Mouse (Mus musculus) heart, embryonic 11.5 days (tissue): ENCODE data around the gene Atox1. TPM values are rescaled to one million over a fixed set of nuclear protein-coding genes. Genes with fewer than 3 reads are reported as not detected.

Experiments used
- ATAC-seq: fragments of 200-750 bp; cut with Nextera tagmentation; replicated peaks from 2 replicates; pipeline ENCODE4 v1.8.0; 2017; ENCODE audit warnings: moderate library complexity; ENCODE audit not compliant: insufficient number of reproducible peaks, low FRiP score, low TSS enrichment
- H3K27ac ChIP-seq: fragments of 300-500 bp; sonication (generic); 2 replicates; pipeline ENCODE4 v1.5.1; 2014; ENCODE audit warnings: mild to moderate bottlenecking, low read depth, low read length
- H3K27me3 ChIP-seq: fragments of 300-500 bp; sonication (generic); 2 replicates; pipeline ENCODE4 v1.6.1; 2014; ENCODE audit warnings: mild to moderate bottlenecking, low read length, mixed read lengths; ENCODE audit not compliant: control insufficient read depth, insufficient read depth
- H3K36me3 ChIP-seq: fragments of 300-500 bp; sonication (generic); 2 replicates; pipeline ENCODE4 v1.6.1; 2014; ENCODE audit warnings: mild to moderate bottlenecking, low read length, moderate library complexity, mixed read lengths; ENCODE audit not compliant: control insufficient read depth, insufficient read depth
- H3K4me1 ChIP-seq: fragments of 300-500 bp; sonication (generic); 2 replicates; pipeline ENCODE4 v1.6.1; 2014; ENCODE audit warnings: low read length; ENCODE audit not compliant: control insufficient read depth, insufficient read depth
- H3K4me2 ChIP-seq: fragments of 300-500 bp; sonication (generic); 2 replicates; pipeline ENCODE4 v1.6.1; 2014; ENCODE audit warnings: mild to moderate bottlenecking, moderate library complexity
- H3K4me3 ChIP-seq: fragments of 300-500 bp; sonication (generic); 2 replicates; pipeline ENCODE4 v1.5.1; 2014; ENCODE audit warnings: low read depth, low read length
- H3K9ac ChIP-seq: fragments of 300-500 bp; sonication (generic); 2 replicates; pipeline ENCODE4 v1.6.1; 2014; ENCODE audit warnings: mild to moderate bottlenecking, low read depth, low read length, moderate library complexity
- H3K9me3 ChIP-seq: fragments of 300-500 bp; sonication (generic); replicated peaks from 2 replicates; pipeline ENCODE4 v1.6.1; 2016; ENCODE audit warnings: low read length; ENCODE audit not compliant: control insufficient read depth
- WGBS: fragments of 180-500 bp; shearing (Covaris S2); extraction: QIAGEN DNeasy Blood & Tissue Kit; methylation state at CpG from one replicate; pipeline ENCODE4 v1.1.7; 2014; ENCODE audit not compliant: insufficient replicate concordance; 5-methylcytosine and 5-hydroxymethylcytosine counted together
- polyA plus RNA-seq: library from polyadenylated mRNA; unstranded; fragments of >200 nt; fragmentation: Nextera tagmentation; extraction: Ambion mirVana; gene quantifications from 2 replicates; pipeline ENCODE4 v1.2.1, GENCODE M21; 2014

The Atox1 gene
- polyA plus RNA-seq, 1 experiment from 2014 or later = 292 TPM

- Histone ChIP-seq H3K27ac (no peak overlapping the region), H3K4me1 (peaks cover 23% of the 10 kb centered on the region), H3K9me3 (no peaks in the 10 kb centered on the region), H3K36me3 (0 out of 2 replicates have a peak, but pooled peaks cover 5% of the 10 kb centered on the region), H3K9ac (peak overlapping the region; percentile 100; the same call in 1 of the 2 replicates), H3K4me2 (peak overlapping the region; percentile 87), H3K27me3 (no peaks in the 10 kb centered on the region), H3K4me3 (peak overlapping the region; percentile 100)
- 86% methylated on average over 7 of the region's 7 CpGs for WGBS
- no peak for ATAC-seq
These were observed 10.4 kb upstream of the Atox1 start for GRCm38 (mm10) chr11:55471467-55471866.

GRCm38 (mm10) chr11:55470761-55471160 is 9.7 kb upstream of the Atox1 start:
- Histone ChIP-seq H3K4me1 (peaks cover 23% of the 10 kb centered on the region), H3K36me3 (0 out of 2 replicates have a peak, but pooled peaks cover 5% of the 10 kb centered on the region), H3K9ac (peak overlapping the region; percentile 100), H3K4me3 (peak overlapping the region; percentile 100), H3K4me2 (peak overlapping the region; percentile 87), H3K27ac (peak overlapping the region; percentile 89; the same call in 1 of the 2 replicates), H3K9me3 (no peaks in the 10 kb centered on the region), H3K27me3 (no peaks in the 10 kb centered on the region)
- no peak for ATAC-seq
- WGBS = 46% methylated on average over 8 of the region's 8 CpGs

- Histone ChIP-seq H3K27me3 (no peaks in the 10 kb centered on the region), H3K4me3 (peak overlapping the region; percentile 100), H3K9ac (peak overlapping the region; percentile 100), H3K36me3 (0 out of 2 replicates have a peak, but pooled peaks cover 5% of the 10 kb centered on the region), H3K27ac (peak overlapping the region; percentile 89), H3K4me2 (peak overlapping the region; percentile 87), H3K4me1 (peaks cover 23% of the 10 kb centered on the region), H3K9me3 (no peaks in the 10 kb centered on the region)
- ATAC-seq = no peak
- WGBS = 1% methylated on average over 44 of the region's 46 CpGs
These were observed 9.1 kb upstream of the Atox1 start for GRCm38 (mm10) chr11:55469923-55470691.

- 0 out of 2 replicates have a peak, but pooled peaks cover 3% of the 10 kb centered on the region for H3K36me3 ChIP-seq
- peak; percentile 97 for ATAC-seq
- H3K4me2 ChIP-seq = peak within 1 kb of the TSS; percentile 87
- peaks cover 23% of the 10 kb centered on the region for H3K4me1 ChIP-seq
- H3K9ac ChIP-seq = peak within 1 kb of the TSS; percentile 100
- peak within 1 kb of the TSS; percentile 91 for H3K27ac ChIP-seq
- no peaks in the 10 kb centered on the region for H3K9me3 ChIP-seq
- under 1% methylated on average over 57 of the region's 57 CpGs for WGBS
- H3K27me3 ChIP-seq = no peaks in the 10 kb centered on the region
- peak within 1 kb of the TSS; percentile 100 for H3K4me3 ChIP-seq
These were observed 8.2 kb upstream of the Atox1 start, which contains the start of gene G3bp1 for GRCm38 (mm10) chr11:55469048-55469843. Gene G3bp1 (plus strand): TSS chr11:55469685.

GRCm38 (mm10) chr11:55468611-55469047 is 7.6 kb upstream of the Atox1 start:
- Histone ChIP-seq H3K4me3 (peak overlapping the region; percentile 53), H3K9ac (peak overlapping the region; percentile 72), H3K36me3 (0 out of 2 replicates have a peak, but pooled peaks cover 2% of the 10 kb centered on the region), H3K27me3 (no peaks in the 10 kb centered on the region), H3K4me2 (peak overlapping the region; percentile 78), H3K9me3 (no peaks in the 10 kb centered on the region), H3K4me1 (peaks cover 20% of the 10 kb centered on the region), H3K27ac (peak overlapping the region; percentile 91)
- ATAC-seq = no peak
- WGBS = 3% methylated on average over 17 of the region's 17 CpGs

- Histone ChIP-seq H3K27ac (peak overlapping the region; percentile 91), H3K27me3 (no peaks in the 10 kb centered on the region), H3K4me1 (peaks cover 15% of the 10 kb centered on the region), H3K9ac (peak overlapping the region; percentile 72), H3K36me3 (no peaks in the 10 kb centered on the region), H3K4me2 (peak overlapping the region; percentile 78), H3K9me3 (no peaks in the 10 kb centered on the region), H3K4me3 (peak overlapping the region; percentile 53)
- no peak for ATAC-seq
- 70% methylated on average over 10 of the region's 10 CpGs for WGBS
These were observed 7.0 kb upstream of the Atox1 start for GRCm38 (mm10) chr11:55468012-55468411.

GRCm38 (mm10) chr11:55465177-55465576 is 4.1 kb upstream of the Atox1 start:
- Histone ChIP-seq H3K9ac (no peak overlapping the region), H3K4me2 (no peak overlapping the region), H3K27me3 (no peaks in the 10 kb centered on the region), H3K36me3 (no peaks in the 10 kb centered on the region), H3K4me3 (no peak overlapping the region), H3K9me3 (no peaks in the 10 kb centered on the region), H3K4me1 (peaks cover 9% of the 10 kb centered on the region), H3K27ac (no peak overlapping the region)
- WGBS = 87% methylated on average over 3 of the region's 3 CpGs
- no peak for ATAC-seq

- Histone ChIP-seq H3K4me3 (no peak overlapping the region), H3K4me2 (no peak overlapping the region), H3K27me3 (no peaks in the 10 kb centered on the region), H3K36me3 (no peaks in the 10 kb centered on the region), H3K27ac (no peak overlapping the region), H3K9ac (no peak overlapping the region), H3K4me1 (peaks cover 14% of the 10 kb centered on the region), H3K9me3 (no peaks in the 10 kb centered on the region)
- WGBS = 81% methylated on average over 10 of the region's 10 CpGs
- no peak for ATAC-seq
These were observed 3.7 kb upstream of the Atox1 start for GRCm38 (mm10) chr11:55464707-55465106.
